Mouse (Mus musculus) mouse embryonic stem cell (cell line): ENCODE results near the gene B3galt4.
"Not testable (repeated sequence)": the region's sequence is repeated elsewhere in the genome, so short reads cannot be mapped to it uniquely, and the experiment has no call there.

Experiments used
- in situ Hi-C, 2 experiments: fragments of 300-500 bp; cut with MboI; formaldehyde crosslinking; loops; 1 replicate in 1 of 2; 3 replicates in 1 of 2; pipeline ENCODE4 v1.14.3; 2019 to 2020; ENCODE audit warnings: low sequenced_read_pairs in 2 of 2, low pct_unique_long_range_greater_than_20kb in 1 of 2, mixed read lengths in 1 of 2; ENCODE audit not compliant: unreplicated experiment in 1 of 2

B3galt4 gene

GRCm38 (mm10) chr17:33951021-33951946, at the start of gene B3galt4:
B3galt4 (minus strand) TSS chr17:33951488.
- in situ Hi-C loops = no loop called here

- in situ Hi-C loops = loop anchor here in 1 of 2 experiments (5.0 kb wide), 1 partner anchor 33 kb away; no protein-coding TSS in a partner anchor
Observed at GRCm38 (mm10) chr17:34000796-34001195, 49.5 kb upstream of the B3galt4 start.

- in situ Hi-C loops = loop anchor here in 1 of 2 experiments (5.0 kb wide), 1 partner anchor 33 kb away; no protein-coding TSS in a partner anchor
Observed at GRCm38 (mm10) chr17:34000150-34000537, 48.9 kb upstream of the B3galt4 start, which contains the start of gene H2-K1. H2-K1 (minus strand) TSS chr17:34000347.

GRCm38 (mm10) chr17:33999341-34000149, 48.3 kb upstream of the B3galt4 start:
- in situ Hi-C loops = loop anchor here in 1 of 2 experiments (5.0 kb wide), 1 partner anchor 32 kb away; no protein-coding TSS in a partner anchor

- in situ Hi-C loops = not testable (repeated sequence)
Observed at GRCm38 (mm10) chr17:33998697-33999096, 47.4 kb upstream of the B3galt4 start.

GRCm38 (mm10) chr17:33997025-33997424, 45.7 kb upstream of the B3galt4 start:
- in situ Hi-C loops = not testable (repeated sequence)

- in situ Hi-C loops = no loop called here
Observed at GRCm38 (mm10) chr17:33995651-33996050, 44.4 kb upstream of the B3galt4 start.

GRCm38 (mm10) chr17:33994959-33995358, 43.7 kb upstream of the B3galt4 start:
- in situ Hi-C loops = no loop called here

GRCm38 (mm10) chr17:33991788-33992664, 40.7 kb upstream of the B3galt4 start:
- in situ Hi-C loops = no loop called here

GRCm38 (mm10) chr17:33982136-33982535, 30.8 kb upstream of the B3galt4 start:
- in situ Hi-C loops = not testable (repeated sequence)

- in situ Hi-C loops = not testable (repeated sequence)
Observed at GRCm38 (mm10) chr17:33981192-33981909, 30.1 kb upstream of the B3galt4 start.

GRCm38 (mm10) chr17:33980181-33981035, 29.1 kb upstream of the B3galt4 start:
- in situ Hi-C loops = no loop called here

GRCm38 (mm10) chr17:33979512-33980050, 28.3 kb upstream of the B3galt4 start:
- in situ Hi-C loops = no loop called here

GRCm38 (mm10) chr17:33978631-33979031, 27.3 kb upstream of the B3galt4 start:
- in situ Hi-C loops = no loop called here

- in situ Hi-C loops = no loop called here
Observed at GRCm38 (mm10) chr17:33977861-33978557, 26.7 kb upstream of the B3galt4 start.

- in situ Hi-C loops = no loop called here
Observed at GRCm38 (mm10) chr17:33973572-33973971, 22.3 kb upstream of the B3galt4 start.
